Mouse (Mus musculus): ENCODE results near the gene Uchl5. TPM values are rescaled to one million over a fixed set of nuclear protein-coding genes. Genes with fewer than 3 reads are reported as not detected.

The Uchl5 gene
- polyA plus RNA-seq, 1 experiment from 2014 or later, result 85.9 TPM

DNA sequence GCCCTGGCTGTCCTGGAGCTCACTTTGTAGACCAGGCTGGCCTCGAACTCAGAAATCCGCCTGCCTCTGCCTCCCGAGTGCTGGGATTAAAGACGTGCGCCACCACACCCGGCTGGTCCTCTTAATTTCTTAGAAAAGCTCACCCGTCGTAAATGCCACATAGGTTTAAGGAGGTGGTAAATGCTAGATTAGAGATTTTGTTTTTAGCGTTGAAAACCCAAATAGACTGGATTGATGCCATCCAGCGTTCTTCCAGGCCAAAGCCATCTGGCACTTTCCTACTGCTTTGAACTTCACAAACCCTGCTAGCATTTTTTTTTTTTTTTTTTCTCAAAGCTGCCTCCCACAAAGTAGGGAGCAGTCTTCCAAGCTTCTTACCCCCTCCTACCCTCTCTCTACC is 36.5 kb upstream of the Uchl5 start:
- Histone ChIP-seq H3K27me3 (ENCODE audit: control insufficient read depth, insufficient read depth, low read length) (no peaks in the 10 kb centered on the region), H3K4me2 (ENCODE audit: low read depth, severe bottlenecking) (no peak overlapping the region), H3K27ac (replicated peaks; ENCODE audit: low read depth, low read length) (no peak overlapping the region), H3K9ac (ENCODE audit: low read length) (no peak overlapping the region), H3K9me3 (ENCODE audit: control insufficient read depth, low read length) (no peaks in the 10 kb centered on the region), H3K4me1 (ENCODE audit: control insufficient read depth, insufficient read depth, low read length) (no peaks in the 10 kb centered on the region), H3K4me3 (ENCODE audit: low read depth, low read length) (no peak overlapping the region), H3K36me3 (ENCODE audit: control insufficient read depth, insufficient read depth, low read length) (peaks cover 2% of the 10 kb centered on the region; the same call in 1 of the 2 replicates)
- WGBS, result 89% methylated on average over 9 of the region's 10 CpGs
- DNase-seq (ENCODE audit: low spot score) (no peak), ATAC-seq (ENCODE audit: insufficient number of reproducible peaks, low FRiP score, low TSS enrichment, low read depth) (no peak)

- Histone ChIP-seq H3K4me2 (ENCODE audit: low read depth, severe bottlenecking) (no peak overlapping the region), H3K9me3 (ENCODE audit: control insufficient read depth, low read length) (no peaks in the 10 kb centered on the region), H3K36me3 (ENCODE audit: control insufficient read depth, insufficient read depth, low read length) (peaks cover 2% of the 10 kb centered on the region; the same call in 1 of the 2 replicates), H3K4me1 (ENCODE audit: control insufficient read depth, insufficient read depth, low read length) (no peaks in the 10 kb centered on the region), H3K9ac (ENCODE audit: low read length) (no peak overlapping the region), H3K4me3 (ENCODE audit: low read depth, low read length) (no peak overlapping the region), H3K27me3 (ENCODE audit: control insufficient read depth, insufficient read depth, low read length) (no peaks in the 10 kb centered on the region), H3K27ac (replicated peaks; ENCODE audit: low read depth, low read length) (no peak overlapping the region)
- no peak for ATAC-seq (ENCODE audit: insufficient number of reproducible peaks, low FRiP score, low TSS enrichment, low read depth)
- no peak for DNase-seq (ENCODE audit: low spot score)
- 93% methylated on average over 5 of the region's 5 CpGs for WGBS
Observed at GRCm38 (mm10) chr1:143741331-143741730, 35.7 kb upstream of the Uchl5 start.

GRCm38 (mm10) chr1:143742186-143742585 is 34.9 kb upstream of the Uchl5 start:
- whole genome bisulfite sequencing, result 89% methylated on average over 6 of the region's 6 CpGs
- no peak for DNase-seq (ENCODE audit: low spot score)
- no peak overlapping the region for H3K4me2 ChIP-seq (ENCODE audit: low read depth, severe bottlenecking)
- H3K27ac ChIP-seq (replicated peaks; ENCODE audit: low read depth, low read length), result no peak overlapping the region
- no peaks in the 10 kb centered on the region for H3K4me1 ChIP-seq (ENCODE audit: control insufficient read depth, insufficient read depth, low read length)
- H3K27me3 ChIP-seq (ENCODE audit: control insufficient read depth, insufficient read depth, low read length), result no peaks in the 10 kb centered on the region
- no peaks in the 10 kb centered on the region for H3K9me3 ChIP-seq (ENCODE audit: control insufficient read depth, low read length)
- H3K4me3 ChIP-seq (ENCODE audit: low read depth, low read length), result no peak overlapping the region
- no peak for ATAC-seq (ENCODE audit: insufficient number of reproducible peaks, low FRiP score, low TSS enrichment, low read depth)
- H3K36me3 ChIP-seq (ENCODE audit: control insufficient read depth, insufficient read depth, low read length), result peaks cover 2% of the 10 kb centered on the region; the same call in 1 of the 2 replicates
- H3K9ac ChIP-seq (ENCODE audit: low read length), result no peak overlapping the region

- ATAC-seq (ENCODE audit: insufficient number of reproducible peaks, low FRiP score, low TSS enrichment, low read depth) (no peak), DNase-seq (ENCODE audit: low spot score) (no peak)
- no peak overlapping the region for H3K27ac ChIP-seq (replicated peaks; ENCODE audit: low read depth, low read length)
- no peak overlapping the region for H3K4me2 ChIP-seq (ENCODE audit: low read depth, severe bottlenecking)
- WGBS, result 87% methylated on average over 10 of the region's 10 CpGs
- no peak overlapping the region for H3K4me3 ChIP-seq (ENCODE audit: low read depth, low read length)
- H3K9me3 ChIP-seq (ENCODE audit: control insufficient read depth, low read length), result no peaks in the 10 kb centered on the region
- H3K27me3 ChIP-seq (ENCODE audit: control insufficient read depth, insufficient read depth, low read length), result no peaks in the 10 kb centered on the region
- H3K36me3 ChIP-seq (ENCODE audit: control insufficient read depth, insufficient read depth, low read length), result peaks cover 2% of the 10 kb centered on the region; the same call in 1 of the 2 replicates
- H3K9ac ChIP-seq (ENCODE audit: low read length), result no peak overlapping the region
- no peaks in the 10 kb centered on the region for H3K4me1 ChIP-seq (ENCODE audit: control insufficient read depth, insufficient read depth, low read length)
Observed at GRCm38 (mm10) chr1:143745871-143746270, 31.2 kb upstream of the Uchl5 start.

DNA sequence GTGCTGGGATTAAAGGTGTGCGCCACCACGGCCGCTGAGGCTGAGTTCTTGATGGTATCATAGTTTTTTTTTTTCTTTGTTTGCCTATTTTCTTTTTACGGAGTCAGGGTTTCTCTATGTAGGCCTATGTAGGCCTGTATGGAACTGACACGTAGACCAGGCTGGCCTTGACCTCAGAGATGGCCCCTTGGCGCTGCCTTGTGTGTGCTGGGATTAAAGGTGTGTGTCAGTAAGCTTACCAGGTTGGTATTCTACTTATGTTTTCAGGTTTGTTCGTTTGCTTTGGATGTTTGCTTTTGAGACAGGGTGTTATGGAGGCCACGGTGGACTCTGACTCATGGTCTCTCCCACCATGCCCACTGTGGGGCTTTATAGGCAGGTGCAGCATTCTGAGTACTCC is 14.9 kb upstream of the Uchl5 start:
- whole genome bisulfite sequencing, result 95% methylated on average over 8 of the region's 8 CpGs

DNA sequence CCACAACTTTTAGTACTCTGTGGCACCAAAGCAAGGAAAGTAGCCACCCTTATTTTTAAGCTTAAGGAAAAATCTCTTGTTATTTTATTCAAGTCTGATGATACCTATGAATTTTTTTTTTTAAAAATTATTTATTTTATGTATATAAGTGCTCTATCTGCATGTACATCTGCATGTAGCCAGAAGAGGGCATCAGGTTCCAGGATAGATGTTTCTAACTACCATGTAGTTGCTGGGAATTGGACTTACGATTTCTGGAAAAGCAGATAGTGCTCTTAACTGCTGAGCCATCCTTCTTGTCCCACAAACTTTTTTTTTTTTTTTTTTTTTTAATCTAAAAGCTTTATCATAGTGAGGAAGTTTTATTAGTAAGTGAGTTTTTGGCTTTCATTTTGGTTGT is 12.6 kb upstream of the Uchl5 start:
- no peaks in the 10 kb centered on the region for H3K9me3 ChIP-seq (ENCODE audit: control insufficient read depth, low read length)
- WGBS, result 94% methylated on average over 1 of the region's 1 CpGs
- no peak overlapping the region for H3K4me2 ChIP-seq (ENCODE audit: low read depth, severe bottlenecking)
- H3K27ac ChIP-seq (replicated peaks; ENCODE audit: low read depth, low read length), result no peak overlapping the region
- ATAC-seq (ENCODE audit: insufficient number of reproducible peaks, low FRiP score, low TSS enrichment, low read depth) (no peak), DNase-seq (ENCODE audit: low spot score) (no peak)
- H3K4me3 ChIP-seq (ENCODE audit: low read depth, low read length), result no peak overlapping the region
- H3K4me1 ChIP-seq (ENCODE audit: control insufficient read depth, insufficient read depth, low read length), result no peaks in the 10 kb centered on the region
- no peaks in the 10 kb centered on the region; the same call in 1 of the 2 replicates for H3K36me3 ChIP-seq (ENCODE audit: control insufficient read depth, insufficient read depth, low read length)
- no peaks in the 10 kb centered on the region for H3K27me3 ChIP-seq (ENCODE audit: control insufficient read depth, insufficient read depth, low read length)
- H3K9ac ChIP-seq (ENCODE audit: low read length), result no peak overlapping the region

More for the DNA sequence above, 14.9 kb upstream of the Uchl5 start:
- DNase-seq (ENCODE audit: low spot score) (no peak), ATAC-seq (ENCODE audit: insufficient number of reproducible peaks, low FRiP score, low TSS enrichment, low read depth) (no peak)
- H3K27ac ChIP-seq (replicated peaks; ENCODE audit: low read depth, low read length), result no peak overlapping the region
- H3K27me3 ChIP-seq (ENCODE audit: control insufficient read depth, insufficient read depth, low read length), result no peaks in the 10 kb centered on the region
- H3K36me3 ChIP-seq (ENCODE audit: control insufficient read depth, insufficient read depth, low read length), result no peaks in the 10 kb centered on the region; the same call in 1 of the 2 replicates
- H3K4me1 ChIP-seq (ENCODE audit: control insufficient read depth, insufficient read depth, low read length), result no peaks in the 10 kb centered on the region
- no peak overlapping the region for H3K4me2 ChIP-seq (ENCODE audit: low read depth, severe bottlenecking)
- H3K9me3 ChIP-seq (ENCODE audit: control insufficient read depth, low read length), result no peaks in the 10 kb centered on the region
- H3K4me3 ChIP-seq (ENCODE audit: low read depth, low read length), result no peak overlapping the region
- no peak overlapping the region for H3K9ac ChIP-seq (ENCODE audit: low read length)

- no peak overlapping the region for H3K4me3 ChIP-seq (ENCODE audit: low read depth, low read length)
- H3K4me1 ChIP-seq (ENCODE audit: control insufficient read depth, insufficient read depth, low read length), result no peaks in the 10 kb centered on the region
- DNase-seq (ENCODE audit: low spot score) (no peak), ATAC-seq (ENCODE audit: insufficient number of reproducible peaks, low FRiP score, low TSS enrichment, low read depth) (no peak)
- no peak overlapping the region for H3K4me2 ChIP-seq (ENCODE audit: low read depth, severe bottlenecking)
- H3K36me3 ChIP-seq (ENCODE audit: control insufficient read depth, insufficient read depth, low read length), result no peaks in the 10 kb centered on the region; the same call in 1 of the 2 replicates
- H3K9ac ChIP-seq (ENCODE audit: low read length), result no peak overlapping the region
- no peak overlapping the region for H3K27ac ChIP-seq (replicated peaks; ENCODE audit: low read depth, low read length)
- H3K27me3 ChIP-seq (ENCODE audit: control insufficient read depth, insufficient read depth, low read length), result no peaks in the 10 kb centered on the region
- H3K9me3 ChIP-seq (ENCODE audit: control insufficient read depth, low read length), result no peaks in the 10 kb centered on the region
- 89% methylated on average over 4 of the region's 4 CpGs for WGBS
Observed at GRCm38 (mm10) chr1:143765801-143766200, 11.3 kb upstream of the Uchl5 start.

DNA sequence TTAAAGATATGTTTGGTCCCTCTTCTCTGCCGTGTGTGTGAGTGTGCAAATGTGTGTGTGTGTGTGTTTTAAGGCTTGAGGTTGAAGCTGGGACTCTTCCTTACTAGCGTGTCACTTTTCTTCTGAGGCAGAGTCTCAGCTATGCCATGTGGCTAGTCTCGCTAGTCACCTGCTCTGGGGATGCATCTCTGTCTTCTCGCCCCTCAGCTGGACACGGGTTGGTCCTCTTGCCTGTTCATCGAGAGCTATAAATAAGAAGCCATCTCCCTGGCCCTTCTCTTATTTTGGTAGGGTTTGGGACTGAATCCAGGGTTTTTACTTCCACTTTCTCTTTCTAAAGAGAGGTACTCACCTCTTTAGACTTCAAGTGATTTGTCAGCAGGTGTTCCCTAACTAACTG is 10.8 kb upstream of the Uchl5 start:
- WGBS, result 92% methylated on average over 6 of the region's 6 CpGs
- H3K27me3 ChIP-seq (ENCODE audit: control insufficient read depth, insufficient read depth, low read length), result no peaks in the 10 kb centered on the region
- DNase-seq (ENCODE audit: low spot score), result no peak

DNA sequence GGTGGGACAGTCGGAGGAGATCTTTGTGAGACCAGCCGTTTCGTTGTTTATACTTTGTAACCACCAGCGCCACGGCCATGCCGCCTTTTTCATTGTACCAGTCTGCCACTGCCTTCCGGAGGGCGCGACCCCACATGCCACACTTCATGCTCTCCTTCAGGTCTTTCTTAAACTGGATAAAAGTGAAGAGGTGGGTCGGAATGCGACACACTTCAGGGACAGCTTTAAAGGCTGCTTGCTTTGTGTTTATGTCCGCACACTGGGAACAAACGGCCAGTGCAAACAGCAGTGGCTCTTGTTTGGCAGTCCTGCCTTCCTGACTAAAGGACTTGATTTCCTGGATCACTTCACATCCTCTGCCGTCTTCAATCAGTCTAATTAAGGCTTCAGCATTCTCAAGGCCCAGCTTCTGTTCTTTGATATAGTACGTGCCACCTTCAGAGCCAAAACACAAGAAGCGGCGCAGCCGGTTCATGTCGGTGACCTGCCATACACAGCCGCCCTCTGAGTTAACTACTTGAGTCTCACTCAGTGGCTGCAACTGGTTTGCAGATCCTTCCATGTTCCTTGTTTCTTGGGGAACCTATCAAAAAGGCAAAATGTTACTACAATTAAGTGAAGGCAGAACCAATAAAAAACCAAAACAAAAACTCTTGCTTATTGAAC is 6.5 kb upstream of the Uchl5 start:
- DNase-seq (ENCODE audit: low spot score) (no peak), ATAC-seq (ENCODE audit: insufficient number of reproducible peaks, low FRiP score, low TSS enrichment, low read depth) (no peak)
- Histone ChIP-seq H3K27me3 (ENCODE audit: control insufficient read depth, insufficient read depth, low read length) (no peaks in the 10 kb centered on the region), H3K4me3 (ENCODE audit: low read depth, low read length) (no peak overlapping the region), H3K9ac (ENCODE audit: low read length) (no peak overlapping the region), H3K36me3 (ENCODE audit: control insufficient read depth, insufficient read depth, low read length) (no peaks in the 10 kb centered on the region), H3K9me3 (ENCODE audit: control insufficient read depth, low read length) (no peaks in the 10 kb centered on the region), H3K4me1 (ENCODE audit: control insufficient read depth, insufficient read depth, low read length) (no peaks in the 10 kb centered on the region), H3K4me2 (ENCODE audit: low read depth, severe bottlenecking) (no peak overlapping the region), H3K27ac (replicated peaks; ENCODE audit: low read depth, low read length) (no peak overlapping the region)
- WGBS, result 72% methylated on average over 20 of the region's 20 CpGs

More for the DNA sequence above, 10.8 kb upstream of the Uchl5 start:
- no peak overlapping the region for H3K4me3 ChIP-seq (ENCODE audit: low read depth, low read length)
- no peaks in the 10 kb centered on the region for H3K4me1 ChIP-seq (ENCODE audit: control insufficient read depth, insufficient read depth, low read length)
- H3K9ac ChIP-seq (ENCODE audit: low read length), result no peak overlapping the region
- H3K36me3 ChIP-seq (ENCODE audit: control insufficient read depth, insufficient read depth, low read length), result no peaks in the 10 kb centered on the region; the same call in 1 of the 2 replicates
- ATAC-seq (ENCODE audit: insufficient number of reproducible peaks, low FRiP score, low TSS enrichment, low read depth), result no peak
- no peak overlapping the region for H3K27ac ChIP-seq (replicated peaks; ENCODE audit: low read depth, low read length)
- no peak overlapping the region for H3K4me2 ChIP-seq (ENCODE audit: low read depth, severe bottlenecking)
- H3K9me3 ChIP-seq (ENCODE audit: control insufficient read depth, low read length), result no peaks in the 10 kb centered on the region
